Mouse (Mus musculus) small intestine, adult 2 months (tissue): ENCODE measurements at regions not wholly inside any gene's neighbourhood (a gene's known extent, or its start where the extent isn't known, plus 50 kb on each side); places are given as distances from the start of the nearest gene placed in this dataset.

Experiments used
- H3K27ac ChIP-seq: fragments of 200-500 bp; 2 replicates; pipeline ENCODE4 v1.5.1; 2012; ENCODE audit warnings: low read depth, low read length, control low read depth, inconsistent platforms; ENCODE audit not compliant: insufficient read depth
- H3K27me3 ChIP-seq: fragments of 200-500 bp; 2 replicates; pipeline ENCODE4 v1.6.1; 2012; ENCODE audit warnings: mild to moderate bottlenecking, moderate library complexity, low read length, inconsistent platforms; ENCODE audit not compliant: control insufficient read depth, insufficient read depth
- H3K36me3 ChIP-seq: fragments of 200-500 bp; 2 replicates; pipeline ENCODE4 v1.6.1; 2012; ENCODE audit warnings: mild to moderate bottlenecking, low read length, control low read depth, inconsistent platforms; ENCODE audit not compliant: control insufficient read depth, insufficient read depth
- H3K4me1 ChIP-seq: fragments of 200-500 bp; 2 replicates; pipeline ENCODE4 v1.6.1; 2012; ENCODE audit warnings: low read length, inconsistent platforms, mixed read lengths; ENCODE audit not compliant: control insufficient read depth, insufficient read depth, insufficient read length
- H3K4me3 ChIP-seq: fragments of 200-500 bp; 2 replicates; pipeline ENCODE4 v1.5.1; 2012; ENCODE audit warnings: low read depth, mild to moderate bottlenecking, control low read depth, inconsistent platforms, low read length, moderate library complexity
- CTCF ChIP-seq: fragments of 200-500 bp; IDR thresholded peaks from 2 replicates; pipeline ENCODE4 v1.5.1; 2012; ENCODE audit warnings: low read depth, mild to moderate bottlenecking, control low read depth, inconsistent platforms, low read length, moderate library complexity, mixed read lengths; ENCODE audit not compliant: insufficient replicate concordance, insufficient read length; ENCODE audit errors: extremely low read depth
- POLR2A ChIP-seq: fragments of 200-500 bp; IDR thresholded peaks from 2 replicates; pipeline ENCODE4 v1.6.1; 2012; ENCODE audit warnings: low read depth, mild to moderate bottlenecking, control low read depth, inconsistent platforms, low read length, moderate library complexity
- WGBS: fragments of 180-500 bp; shearing (Covaris S2); methylation state at CpG from one replicate; pipeline ENCODE4 v1.1.7; 2018; 5-methylcytosine and 5-hydroxymethylcytosine counted together

- Histone ChIP-seq H3K27ac (no peak overlapping the region), H3K36me3 (no peaks in the 10 kb centered on the region), H3K4me3 (no peak overlapping the region), H3K4me1 (no peaks in the 10 kb centered on the region), H3K27me3 (no peaks in the 10 kb centered on the region)
- no peak for TF ChIP-seq POLR2A
- TF ChIP-seq CTCF, result no peak
Observed at GRCm38 (mm10) chr1:81811591-81811990, 421.3 kb upstream of the Gm9747 start.

- H3K27ac ChIP-seq, result no peak overlapping the region
- no peaks in the 10 kb centered on the region for H3K36me3 ChIP-seq
- no peaks in the 10 kb centered on the region for H3K4me1 ChIP-seq
- no peak for TF ChIP-seq CTCF
- TF ChIP-seq POLR2A, result no peak
- no peaks in the 10 kb centered on the region for H3K27me3 ChIP-seq
- H3K4me3 ChIP-seq, result no peak overlapping the region
Observed at GRCm38 (mm10) chr1:81818884-81819283, 414.0 kb upstream of the Gm9747 start.

GRCm38 (mm10) chr1:81841966-81842365 is 390.9 kb upstream of the Gm9747 start:
- WGBS, result 73% methylated on average over 3 of the region's 3 CpGs
- TF ChIP-seq CTCF, result no peak
- TF ChIP-seq POLR2A, result no peak
- H3K36me3 ChIP-seq, result no peaks in the 10 kb centered on the region
- no peak overlapping the region for H3K4me3 ChIP-seq
- H3K27ac ChIP-seq, result no peak overlapping the region
- H3K4me1 ChIP-seq, result no peaks in the 10 kb centered on the region
- H3K27me3 ChIP-seq, result no peaks in the 10 kb centered on the region

- H3K36me3 ChIP-seq, result no peaks in the 10 kb centered on the region
Observed at GRCm38 (mm10) chr1:81850462-81851144, 382.3 kb upstream of the Gm9747 start.

GRCm38 (mm10) chr1:81859464-81859863 is 373.4 kb upstream of the Gm9747 start:
- WGBS, result 62% methylated on average over 2 of the region's 2 CpGs

More at GRCm38 (mm10) chr1:81850462-81851144, 382.3 kb upstream of the Gm9747 start:
- H3K27me3 ChIP-seq, result no peaks in the 10 kb centered on the region
- H3K4me1 ChIP-seq, result no peaks in the 10 kb centered on the region
- no peak overlapping the region for H3K4me3 ChIP-seq
- H3K27ac ChIP-seq, result no peak overlapping the region
- TF ChIP-seq CTCF, result no peak
- TF ChIP-seq POLR2A, result no peak
- 85% methylated on average over 6 of the region's 6 CpGs for WGBS

DNA sequence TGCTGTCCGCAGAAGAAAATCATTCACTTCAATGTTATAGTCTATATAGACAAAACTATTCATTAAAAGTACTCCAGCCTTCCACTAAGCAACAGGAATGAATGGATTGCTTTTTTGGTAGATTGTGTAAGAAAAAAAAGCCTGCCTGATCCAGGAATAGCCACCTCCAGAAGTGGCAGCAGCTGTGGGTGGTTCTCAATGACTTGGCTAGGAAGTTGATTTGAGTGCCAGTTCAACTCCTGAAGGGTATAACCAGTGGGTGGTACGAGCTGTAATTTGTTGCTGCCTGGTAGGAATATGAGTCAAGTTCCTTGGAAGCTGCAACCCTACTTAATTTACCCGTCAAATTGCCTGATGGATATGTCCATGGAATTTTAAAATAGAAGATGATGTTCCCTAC is 368.3 kb upstream of the Gm9747 start:
- Histone ChIP-seq H3K27ac (no peak overlapping the region), H3K4me3 (no peak overlapping the region), H3K27me3 (no peaks in the 10 kb centered on the region), H3K36me3 (no peaks in the 10 kb centered on the region), H3K4me1 (no peaks in the 10 kb centered on the region)
- TF ChIP-seq CTCF (no peak), POLR2A (no peak)
- WGBS, result 70% methylated on average over 3 of the region's 3 CpGs

More at GRCm38 (mm10) chr1:81859464-81859863, 373.4 kb upstream of the Gm9747 start:
- no peak overlapping the region for H3K4me3 ChIP-seq
- H3K4me1 ChIP-seq, result no peaks in the 10 kb centered on the region
- no peak overlapping the region for H3K27ac ChIP-seq
- no peak for TF ChIP-seq CTCF
- no peak for TF ChIP-seq POLR2A
- H3K27me3 ChIP-seq, result no peaks in the 10 kb centered on the region
- no peaks in the 10 kb centered on the region for H3K36me3 ChIP-seq

GRCm38 (mm10) chr1:81886940-81887531 is 345.9 kb upstream of the Gm9747 start:
- no peak overlapping the region for H3K4me3 ChIP-seq
- H3K27ac ChIP-seq, result no peak overlapping the region
- H3K36me3 ChIP-seq, result no peaks in the 10 kb centered on the region
- WGBS, result 63% methylated on average over 1 of the region's 1 CpGs
- no peaks in the 10 kb centered on the region for H3K4me1 ChIP-seq
- no peak for TF ChIP-seq CTCF
- no peaks in the 10 kb centered on the region for H3K27me3 ChIP-seq
